Mouse (Mus musculus): ENCODE measurements around the gene Cpne8.

Gene Cpne8

DNA sequence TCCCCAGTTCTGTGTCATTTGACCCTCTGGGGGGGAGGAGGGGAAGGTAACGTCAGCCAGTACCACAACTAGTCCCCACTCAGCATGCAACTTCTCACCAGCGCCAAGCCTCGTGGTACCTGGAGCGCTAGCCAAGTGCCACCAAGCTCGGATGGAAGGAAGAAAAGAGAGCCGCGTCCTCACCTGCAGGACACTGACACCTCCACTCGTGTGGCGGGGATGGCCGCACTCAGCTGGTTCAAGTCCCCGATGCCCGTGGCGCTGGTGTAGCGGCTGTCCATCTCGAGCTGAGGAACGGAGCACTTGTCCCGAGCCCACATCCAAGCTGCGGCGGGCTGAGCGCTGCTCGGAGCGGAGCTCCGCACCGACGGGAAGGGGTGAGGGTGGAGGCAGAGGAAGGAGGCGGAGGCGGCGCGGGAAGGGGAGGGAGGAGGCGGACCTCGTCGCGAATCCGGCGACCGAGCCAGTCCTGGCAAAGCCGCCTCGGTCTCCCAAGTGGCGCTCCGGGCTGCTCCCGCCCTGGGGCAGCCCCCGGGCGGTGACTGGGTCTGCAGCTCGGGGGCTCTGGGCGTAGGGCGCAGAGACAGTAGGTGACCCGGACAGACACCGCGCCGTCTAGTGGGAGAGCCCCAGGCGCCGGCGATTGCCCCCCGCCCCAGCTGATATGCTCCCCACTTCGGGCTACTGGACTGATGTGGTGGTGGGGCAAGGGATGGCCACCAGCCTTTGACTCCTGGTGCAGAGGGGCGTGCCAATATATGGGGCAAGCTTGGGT is at the start of gene Cpne8:
Gene Cpne8, minus strand, starts transcription at position 448 of the 775 bp plus-strand sequence.
- in situ Hi-C loops (cut with MboI, MseI), result no loop called here

GRCm38 (mm10) chr15:90717717-90718116 is 38.5 kb upstream of the Cpne8 start:
- in situ Hi-C loops (cut with MboI, MseI), result no loop called here

- in situ Hi-C loops (cut with MboI, MseI), result no loop called here
Observed at GRCm38 (mm10) chr15:90709296-90709695, 30.1 kb upstream of the Cpne8 start.

- in situ Hi-C loops (cut with MboI, MseI), result no loop called here
Observed at GRCm38 (mm10) chr15:90704314-90704713, 25.1 kb upstream of the Cpne8 start.

GRCm38 (mm10) chr15:90703502-90704232 is 24.4 kb upstream of the Cpne8 start:
- in situ Hi-C loops (cut with MboI, MseI), result no loop called here

GRCm38 (mm10) chr15:90686770-90687169 is 7.5 kb upstream of the Cpne8 start:
- in situ Hi-C loops (cut with MboI, MseI), result no loop called here

GRCm38 (mm10) chr15:90679760-90680579 is 738 bp upstream of the Cpne8 start:
- in situ Hi-C loops (cut with MboI, MseI), result no loop called here

GRCm38 (mm10) chr15:90678488-90678887 is 744 bp downstream of the Cpne8 start:
- in situ Hi-C loops (cut with MboI, MseI), result no loop called here

GRCm38 (mm10) chr15:90669494-90669893 is 9.7 kb downstream of the Cpne8 start:
- in situ Hi-C loops (cut with MboI, MseI), result no loop called here

GRCm38 (mm10) chr15:90666893-90667292 is 12.3 kb downstream of the Cpne8 start:
- in situ Hi-C loops (cut with MboI, MseI), result no loop called here

DNA sequence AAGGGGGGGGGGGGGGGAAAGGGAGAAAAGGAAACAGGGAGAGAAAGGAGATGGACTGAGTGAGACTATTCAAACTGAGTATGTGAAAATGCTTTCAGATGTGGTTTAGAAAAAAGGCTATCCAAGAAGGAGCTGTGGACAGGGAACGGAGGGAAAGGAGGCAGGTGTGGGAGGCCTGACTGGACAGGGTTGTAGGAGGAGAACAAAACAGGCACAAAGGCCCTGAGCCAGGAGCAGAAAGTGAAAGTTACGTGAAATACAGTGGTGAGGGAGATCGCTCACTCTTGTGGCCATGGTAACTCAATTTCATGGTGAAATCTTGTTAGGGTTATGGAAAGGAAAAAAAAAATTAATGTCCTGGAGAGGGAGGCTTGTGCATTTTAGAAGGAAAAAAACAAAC is 14.6 kb downstream of the Cpne8 start:
- in situ Hi-C loops (cut with MboI, MseI), result no loop called here

GRCm38 (mm10) chr15:90663631-90664030 is 15.6 kb downstream of the Cpne8 start:
- in situ Hi-C loops (cut with MboI, MseI), result no loop called here

DNA sequence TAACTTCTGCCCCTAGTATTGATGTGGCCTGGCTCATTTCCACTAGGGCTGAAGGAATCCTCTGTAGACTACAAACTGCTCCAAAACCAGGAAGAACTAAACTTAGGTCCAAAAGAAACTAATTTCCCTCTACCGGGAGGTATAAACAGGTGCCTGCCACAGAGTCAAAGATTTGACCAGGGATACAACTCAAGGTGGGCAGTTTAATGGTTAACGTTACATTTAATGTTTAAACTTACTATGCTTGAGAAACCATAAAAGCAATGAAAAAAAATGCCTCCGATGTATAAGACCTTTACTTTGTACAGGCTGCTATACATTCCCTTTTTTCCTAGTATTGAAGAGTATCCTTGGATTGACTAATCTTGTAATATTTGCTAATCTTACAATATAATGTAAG is 18.5 kb downstream of the Cpne8 start:
- in situ Hi-C loops (cut with MboI, MseI), result no loop called here

DNA sequence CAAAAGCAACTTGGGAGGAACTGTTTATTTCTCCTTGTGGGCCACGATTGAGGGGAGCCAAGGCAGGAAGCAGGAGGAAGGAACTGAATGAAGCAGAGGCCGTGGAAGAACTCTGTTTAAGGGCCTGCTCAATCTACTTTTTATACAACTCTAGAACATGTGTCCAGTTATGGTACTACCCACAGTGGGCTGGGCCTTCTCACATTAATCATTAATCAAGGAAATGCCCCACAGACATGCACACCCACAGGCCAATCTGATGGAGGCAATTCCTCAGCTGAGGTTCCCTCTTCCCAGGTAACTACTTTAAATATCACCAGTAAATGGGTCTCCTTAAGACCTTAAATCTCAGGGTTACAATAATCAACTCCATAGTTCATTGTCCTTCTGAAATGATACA is 21.2 kb downstream of the Cpne8 start:
- in situ Hi-C loops (cut with MboI, MseI), result no loop called here

- in situ Hi-C loops (cut with MboI, MseI), result no loop called here
Observed at GRCm38 (mm10) chr15:90656521-90656920, 22.7 kb downstream of the Cpne8 start.

- in situ Hi-C loops (cut with MboI, MseI), result no loop called here
Observed at GRCm38 (mm10) chr15:90647011-90647577, 32.1 kb downstream of the Cpne8 start.

GRCm38 (mm10) chr15:90646326-90646725 is 32.9 kb downstream of the Cpne8 start:
- in situ Hi-C loops (cut with MboI, MseI), result no loop called here

- in situ Hi-C loops (cut with MboI, MseI), result no loop called here
Observed at GRCm38 (mm10) chr15:90645828-90646227, 33.4 kb downstream of the Cpne8 start.

DNA sequence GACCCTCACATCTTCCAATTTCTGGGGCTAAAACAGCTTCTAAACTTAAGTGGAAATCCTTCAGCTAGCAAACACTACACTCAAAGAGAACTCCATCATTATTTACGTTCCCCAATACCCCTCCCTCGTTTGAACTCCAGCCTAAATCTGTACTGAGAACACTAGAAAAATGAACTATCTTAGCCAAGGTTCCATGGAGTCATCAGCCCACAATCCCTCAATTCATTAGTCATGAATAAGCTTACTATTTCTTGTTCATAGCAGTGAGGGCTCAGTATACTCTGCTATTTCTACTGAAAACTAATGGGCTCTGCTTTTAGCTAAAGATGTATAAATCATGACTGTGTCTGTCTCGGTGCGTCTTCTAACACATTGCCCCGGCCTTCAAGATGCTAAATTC is 55.0 kb downstream of the Cpne8 start:
- in situ Hi-C loops (cut with MboI, MseI), result no loop called here

DNA sequence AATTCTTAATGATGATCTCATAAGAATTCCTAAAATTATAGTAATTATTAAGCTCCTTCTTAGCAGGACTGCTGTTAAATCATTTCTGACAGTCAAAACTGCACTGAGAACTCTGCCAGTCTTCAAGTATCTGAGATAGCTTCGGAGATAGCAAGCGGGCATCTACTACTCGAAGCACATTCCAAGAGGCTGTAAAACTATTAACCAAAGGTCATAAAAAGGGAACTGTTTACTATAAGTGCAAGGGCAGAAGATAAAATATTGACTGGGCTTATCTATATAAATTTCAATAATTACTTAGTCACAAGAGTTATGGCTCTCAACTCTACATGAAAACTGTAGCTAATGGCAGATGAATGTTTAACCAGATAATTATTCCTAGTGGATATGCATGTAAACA is 57.2 kb downstream of the Cpne8 start:
- in situ Hi-C loops (cut with MboI, MseI), result no loop called here

GRCm38 (mm10) chr15:90619736-90620135 is 59.5 kb downstream of the Cpne8 start:
- in situ Hi-C loops (cut with MboI, MseI), result no loop called here
